Mouse (Mus musculus) cerebellum, adult (tissue): ENCODE results near the gene Ndel1.

Experiments used
- ATAC-seq: cut with Nextera tagmentation; 2 replicates; pipeline ENCODE4 v1.9.2; 2017; ENCODE audit warnings: mild to moderate bottlenecking, moderate library complexity, mixed read lengths; ENCODE audit not compliant: insufficient number of reproducible peaks, low FRiP score, low TSS enrichment

Gene Ndel1

GRCm38 (mm10) chr11:68896247-68896646, 24.6 kb upstream of the Ndel1 start:
- ATAC-seq: no peak

- ATAC-seq: no peak
These were observed 22.3 kb upstream of the Ndel1 start for GRCm38 (mm10) chr11:68893911-68894464.

GRCm38 (mm10) chr11:68892233-68892832, 20.7 kb upstream of the Ndel1 start:
- ATAC-seq: no peak

- no peak for ATAC-seq
These were observed 20.2 kb upstream of the Ndel1 start for GRCm38 (mm10) chr11:68891823-68892222.

- no peak for ATAC-seq
These were observed 19.0 kb upstream of the Ndel1 start for GRCm38 (mm10) chr11:68890625-68891024.

GRCm38 (mm10) chr11:68888653-68889052, 17.0 kb upstream of the Ndel1 start:
- no peak for ATAC-seq

- no peak for ATAC-seq
These were observed 16.6 kb upstream of the Ndel1 start, which contains the start of gene Rnf222 for GRCm38 (mm10) chr11:68888253-68888652. Gene Rnf222 (plus strand): TSS chr11:68888553.

- no peak for ATAC-seq
These were observed 14.4 kb upstream of the Ndel1 start for GRCm38 (mm10) chr11:68886091-68886490.

- no peak for ATAC-seq
These were observed 12.7 kb upstream of the Ndel1 start for GRCm38 (mm10) chr11:68884368-68884767.

GRCm38 (mm10) chr11:68883843-68884242, 12.2 kb upstream of the Ndel1 start:
- no peak for ATAC-seq

GRCm38 (mm10) chr11:68882107-68882506, 10.4 kb upstream of the Ndel1 start:
- no peak for ATAC-seq

- no peak for ATAC-seq
These were observed 7.2 kb upstream of the Ndel1 start for GRCm38 (mm10) chr11:68878811-68879210.

GRCm38 (mm10) chr11:68874841-68875240, 3.2 kb upstream of the Ndel1 start:
- no peak for ATAC-seq

GRCm38 (mm10) chr11:68871277-68871676, 381 bp downstream of the Ndel1 start:
- ATAC-seq: no peak

- ATAC-seq: no peak
These were observed 7.0 kb downstream of the Ndel1 start for GRCm38 (mm10) chr11:68864544-68865189.

GRCm38 (mm10) chr11:68863631-68864091, 8.0 kb downstream of the Ndel1 start:
- ATAC-seq: no peak

- no peak for ATAC-seq
These were observed 9.4 kb downstream of the Ndel1 start for GRCm38 (mm10) chr11:68862260-68862659.

GRCm38 (mm10) chr11:68859943-68860593, 11.6 kb downstream of the Ndel1 start:
- ATAC-seq: no peak

GRCm38 (mm10) chr11:68857329-68857728, 14.3 kb downstream of the Ndel1 start:
- no peak for ATAC-seq

- no peak for ATAC-seq
These were observed 17.0 kb downstream of the Ndel1 start for GRCm38 (mm10) chr11:68854621-68855020.
